ENCODE assay signal across 31 mouse cellular contexts in the genomic region with DNA sequence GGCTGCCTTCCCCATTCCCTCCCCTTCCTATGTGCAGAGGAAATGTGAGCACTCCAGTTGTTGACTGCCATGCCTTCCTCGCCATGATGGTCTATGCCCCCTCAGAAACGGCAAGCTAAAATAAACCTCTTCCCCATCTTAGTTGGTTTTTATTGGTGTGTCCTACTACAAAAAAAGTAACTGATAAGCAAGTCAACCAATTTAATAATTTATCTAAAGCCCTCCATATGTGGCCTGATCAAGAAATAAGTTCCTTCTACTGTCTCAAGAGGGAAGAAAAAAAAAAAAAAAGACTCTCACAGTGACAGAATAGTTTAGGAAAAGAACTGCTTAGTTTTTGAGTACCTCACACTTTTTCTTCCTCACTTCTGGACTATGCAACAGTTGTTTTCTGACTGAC. TPM values are rescaled to one million over a fixed set of nuclear protein-coding genes. Genes with fewer than 3 reads are reported as not detected.
"Had no signal": no experiment of that assay in that cellular context is flagged by ENCODE, and none has a peak within 500 bp of the region (broad histone marks: within the 10 kb centered on the region; RNA-seq: fewer than 3 reads in every experiment).

No protein-coding gene starts in this region.

- H3K4me3 ChIP-seq: limb, embryonic 10.5 days; limb, embryonic 12.5 days; limb, embryonic 13.5 days; limb, embryonic 15.5 days; liver, embryonic 12.5 days; liver, embryonic 13.5 days; liver, embryonic 15.5 days; lung, embryonic 15.5 days; megakaryocyte, embryonic 14.5 days; midbrain, embryonic 10.5 days; midbrain, embryonic 12.5 days; midbrain, embryonic 13.5 days; midbrain, embryonic 15.5 days; myocyte; neural tube, embryonic 12.5 days had no signal

- H3K4me1 ChIP-seq: liver, embryonic 13.5 days; liver, embryonic 15.5 days had no signal

- DNase-seq: left cerebral cortex, postnatal 4 days; liver; liver, embryonic 13.5 days; liver, postnatal 0 days; lung, adult 18-20 months; lung, adult 2 months; lung, embryonic 14.5 days; lung, postnatal 10 days; lung, postnatal 14 days; lung, postnatal 36 days; lung, postnatal 4 days; midbrain, embryonic 14.5 days had no signal

- H3K9ac ChIP-seq: limb, embryonic 12.5 days; limb, embryonic 13.5 days; limb, embryonic 15.5 days; liver, embryonic 12.5 days; liver, embryonic 13.5 days; liver, embryonic 14.5 days; liver, embryonic 15.5 days; liver, postnatal 0 days; lung, embryonic 14.5 days; lung, embryonic 15.5 days; midbrain, embryonic 12.5 days; midbrain, embryonic 13.5 days; midbrain, embryonic 15.5 days; neural tube, embryonic 12.5 days had no signal

- H3K9me3 ChIP-seq: limb, embryonic 10.5 days; limb, embryonic 12.5 days; limb, embryonic 13.5 days; limb, embryonic 15.5 days; liver, embryonic 12.5 days; liver, embryonic 13.5 days; liver, embryonic 15.5 days; lung, embryonic 15.5 days; megakaryocyte, embryonic 14.5 days; midbrain, embryonic 10.5 days; midbrain, embryonic 12.5 days; midbrain, embryonic 13.5 days; midbrain, embryonic 15.5 days; neural tube, embryonic 12.5 days had no signal

- H3K36me3 ChIP-seq: limb, embryonic 10.5 days; limb, embryonic 12.5 days; limb, embryonic 13.5 days; limb, embryonic 15.5 days; liver, embryonic 12.5 days; liver, embryonic 13.5 days; liver, embryonic 15.5 days; lung, embryonic 15.5 days; midbrain, embryonic 12.5 days; midbrain, embryonic 13.5 days; midbrain, embryonic 15.5 days; neural tube, embryonic 12.5 days had no signal

- H3K27me3 ChIP-seq: limb, embryonic 12.5 days; limb, embryonic 13.5 days; limb, embryonic 15.5 days; liver, embryonic 12.5 days; liver, embryonic 13.5 days; liver, embryonic 15.5 days; lung, embryonic 15.5 days; midbrain, embryonic 12.5 days; midbrain, embryonic 13.5 days; midbrain, embryonic 15.5 days; neural tube, embryonic 12.5 days had no signal

- H3K27ac ChIP-seq: limb, embryonic 10.5 days; limb, embryonic 13.5 days; limb, embryonic 15.5 days; liver, embryonic 12.5 days; liver, embryonic 13.5 days; liver, embryonic 14.5 days; liver, embryonic 15.5 days; lung, embryonic 15.5 days; macrophage; midbrain, embryonic 10.5 days; midbrain, embryonic 12.5 days; midbrain, embryonic 13.5 days; midbrain, embryonic 15.5 days; neural tube, embryonic 12.5 days had no signal

RNA-seq across cellular contexts. Expression of a gene that starts 50.0 kb away (rescaled TPM):
- total RNA-seq: megakaryocyte-erythroid progenitor cell, adult 5-6 weeks; monocyte, adult 5-6 weeks had no signal
- polyA plus RNA-seq: liver, adult 2 months; macrophage; myocyte had no signal
